Mouse (Mus musculus) Patski (cell line): ENCODE measurements around the gene Gm20517. TPM values are rescaled to one million over a fixed set of nuclear protein-coding genes. Genes with fewer than 3 reads are reported as not detected.
A peak's percentile ranks its signal among the peaks of the same experiment; 100 is the strongest.

ENCODE experiments used
- ATAC-seq: fragments of 100-300 bp; one replicate; pipeline ENCODE4 v1.8.0; 2021
- CTCF ChIA-PET: fragments of 350-600 bp; sonication (Branson Sonifier 250); formaldehyde crosslinking; loops from one replicate; lab custom pipeline; 2022; ENCODE audit warnings: inconsistent platforms; lab: Charles Lee
- POLR2A ChIA-PET: fragments of 350-600 bp; sonication (Branson Sonifier 250); formaldehyde crosslinking; loops from one replicate; lab custom pipeline; 2022; ENCODE audit warnings: antibody characterized with exemption, inconsistent platforms; lab: Charles Lee
- DNase-seq: peaks from one replicate; pipeline ENCODE4 v3.0.0-alpha.2; 2011; ENCODE audit warnings: low read depth, low spot score
- H3K27me3 ChIP-seq: fragments of 371-371 bp; one replicate; pipeline ENCODE4 v1.5.1; 2021
- CTCF ChIP-seq: fragments of 100-300 bp; IDR thresholded peaks from one replicate; pipeline ENCODE4 v1.5.1; 2021
- in situ Hi-C: fragments of 300-500 bp; cut with MboI; formaldehyde crosslinking; loops from 3 replicates; pipeline ENCODE4 v1.11.1; 2018; ENCODE audit warnings: low pct_unique_long_range_greater_than_20kb, mixed read lengths
- polyA plus RNA-seq: library from polyadenylated mRNA; unstranded; gene quantifications from one replicate; pipeline ENCODE4 v1.2.3, GENCODE M21; 2021

Gm20517 gene
- polyA plus RNA-seq, 1 experiment from 2014 or later, result 2.4 TPM

GRCm38 (mm10) chr17:47671988-47672310, 60.6 kb downstream of the Gm20517 start:
- in situ Hi-C loops, result no loop called here
- DNase-seq (no peak), ATAC-seq (no peak)
- ChIA-PET POLR2A (no interaction called here), CTCF (interaction anchor here (0.7 to 2.1 kb wide), 5 partner anchors 9 to 37 kb away, joined by 3 to 22 read pairs (median 4); no protein-coding TSS in a partner anchor)
- no peaks in the 10 kb centered on the region for H3K27me3 ChIP-seq
- no peak for TF ChIP-seq CTCF

DNA sequence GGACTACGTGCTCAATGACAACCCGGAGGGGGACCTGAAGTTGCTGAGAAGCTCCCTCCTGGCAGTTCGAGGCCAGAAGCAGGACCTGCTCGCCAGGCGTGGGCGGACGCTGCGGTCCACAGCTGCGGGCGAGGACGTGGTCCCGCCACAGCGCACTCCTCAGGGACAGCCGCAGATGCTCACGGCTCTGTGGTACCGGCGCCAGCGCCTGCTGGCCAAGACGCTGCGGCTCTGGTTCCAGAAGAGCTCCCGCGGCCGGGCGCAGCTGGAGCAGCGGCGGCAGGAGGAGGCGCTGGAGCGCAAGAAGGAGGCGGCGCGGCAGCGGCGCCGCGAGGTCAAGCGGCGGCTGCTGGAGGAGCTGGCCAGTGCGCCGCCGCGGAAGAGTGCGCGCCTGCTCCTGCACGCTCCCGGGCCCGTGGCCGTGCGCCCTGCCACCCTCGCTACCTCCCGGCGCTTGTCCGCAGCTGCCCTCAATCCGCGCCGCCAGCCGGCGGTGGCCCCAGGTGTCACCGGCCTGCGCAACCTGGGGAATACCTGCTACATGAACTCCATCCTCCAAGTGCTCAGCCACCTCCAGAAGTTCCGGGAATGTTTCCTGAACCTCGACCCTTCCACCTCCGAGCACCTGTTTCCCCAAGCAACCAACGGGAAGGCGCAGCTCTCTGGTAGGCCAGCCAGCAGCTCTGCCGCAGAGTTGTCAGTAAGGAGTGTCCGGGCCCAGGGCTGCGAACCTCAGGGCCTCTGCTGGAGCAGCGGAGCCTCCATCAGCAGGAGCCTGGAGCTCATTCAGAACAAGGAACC, 61.1 kb downstream of the Gm20517 start:
- no peaks in the 10 kb centered on the region for H3K27me3 ChIP-seq
- POLR2A ChIA-PET, result interaction anchor here (1.0 to 1.4 kb wide), 2 partner anchors 26 to 29 kb away, joined by 3 read pairs; no protein-coding TSS in a partner anchor
- DNase-seq (no peak), ATAC-seq (peak; percentile 87)
- peak; percentile 85 for TF ChIP-seq CTCF
- in situ Hi-C loops, result no loop called here
- CTCF ChIA-PET, result interaction anchor here (0.7 to 2.1 kb wide), 5 partner anchors 10 to 38 kb away, joined by 3 to 22 read pairs (median 4); no protein-coding TSS in a partner anchor

DNA sequence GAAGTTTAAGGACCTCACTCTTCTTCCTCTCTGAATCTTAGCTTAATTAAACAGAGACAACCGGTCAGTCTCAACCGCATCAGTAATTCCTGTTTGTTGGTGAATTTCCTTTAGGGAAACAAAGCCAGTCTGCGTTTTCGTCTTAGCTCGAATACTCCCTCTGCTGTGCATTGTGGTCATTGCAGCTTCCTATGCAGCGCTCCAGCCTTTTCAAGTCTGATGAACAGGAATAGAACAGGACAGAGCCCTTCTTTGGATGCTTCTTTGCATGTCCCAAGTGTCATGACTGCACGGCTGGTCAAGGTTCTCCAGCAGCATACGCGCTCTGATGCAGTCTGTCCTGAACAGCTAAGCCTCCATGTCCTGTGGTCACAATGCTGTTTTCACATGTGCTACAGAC, 65.2 kb downstream of the Gm20517 start:
- H3K27me3 ChIP-seq, result no peaks in the 10 kb centered on the region
- ChIA-PET CTCF (interaction anchor here (0.7 to 3.9 kb wide), 14 partner anchors 9 to 165 kb away, joined by 3 to 55 read pairs (median 8); partner anchors contain the start of gene Prickle4), POLR2A (interaction anchor here (0.7 to 1.0 kb wide), 2 partner anchors 9 to 29 kb away, joined by 3 to 4 read pairs; no protein-coding TSS in a partner anchor)
- DNase-seq, result no peak
- ATAC-seq, result no peak
- in situ Hi-C loops, result no loop called here
- TF ChIP-seq CTCF, result peak; percentile 95

- in situ Hi-C loops, result no loop called here
- no peak for DNase-seq
- ChIA-PET CTCF (interaction anchor here (1.6 to 3.9 kb wide), 4 partner anchors 31 to 39 kb away, joined by 3 to 55 read pairs (median 14); no protein-coding TSS in a partner anchor), POLR2A (no interaction called here)
- H3K27me3 ChIP-seq, result no peaks in the 10 kb centered on the region
- ATAC-seq, result no peak
- no peak for TF ChIP-seq CTCF
Observed at GRCm38 (mm10) chr17:47678238-47678637, 66.8 kb downstream of the Gm20517 start.

GRCm38 (mm10) chr17:47678702-47679101, 67.3 kb downstream of the Gm20517 start:
- no peaks in the 10 kb centered on the region for H3K27me3 ChIP-seq
- DNase-seq (no peak), ATAC-seq (no peak)
- no peak for TF ChIP-seq CTCF
- ChIA-PET CTCF (interaction anchor here (1.2 to 3.9 kb wide), 5 partner anchors 31 to 54 kb away, joined by 3 to 55 read pairs (median 3); no protein-coding TSS in a partner anchor), POLR2A (no interaction called here)
- in situ Hi-C loops, result no loop called here

DNA sequence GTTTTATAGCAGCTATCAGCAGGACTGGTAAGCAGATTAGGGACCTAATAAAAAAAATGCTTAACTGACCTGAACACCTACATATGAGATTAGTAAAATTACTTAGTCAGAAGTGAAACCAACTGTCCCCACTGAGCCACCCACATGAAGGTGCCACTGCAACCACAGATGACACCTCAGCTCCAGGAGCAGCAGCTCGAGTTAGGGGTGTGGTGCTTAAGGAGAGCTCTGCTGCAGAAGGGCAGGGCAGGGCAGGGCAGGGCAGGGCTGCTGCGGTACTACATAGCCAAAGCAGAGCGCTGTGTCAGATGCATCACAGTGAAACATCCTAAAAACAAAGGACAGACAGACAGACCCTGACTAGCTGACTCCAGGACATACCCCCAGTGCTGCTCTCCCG, 71.4 kb downstream of the Gm20517 start:
- POLR2A ChIA-PET, result interaction anchor here (1.0 kb wide), 1 partner anchor 35 kb away, joined by 3 read pairs; no protein-coding TSS in a partner anchor
- in situ Hi-C loops, result no loop called here

DNA sequence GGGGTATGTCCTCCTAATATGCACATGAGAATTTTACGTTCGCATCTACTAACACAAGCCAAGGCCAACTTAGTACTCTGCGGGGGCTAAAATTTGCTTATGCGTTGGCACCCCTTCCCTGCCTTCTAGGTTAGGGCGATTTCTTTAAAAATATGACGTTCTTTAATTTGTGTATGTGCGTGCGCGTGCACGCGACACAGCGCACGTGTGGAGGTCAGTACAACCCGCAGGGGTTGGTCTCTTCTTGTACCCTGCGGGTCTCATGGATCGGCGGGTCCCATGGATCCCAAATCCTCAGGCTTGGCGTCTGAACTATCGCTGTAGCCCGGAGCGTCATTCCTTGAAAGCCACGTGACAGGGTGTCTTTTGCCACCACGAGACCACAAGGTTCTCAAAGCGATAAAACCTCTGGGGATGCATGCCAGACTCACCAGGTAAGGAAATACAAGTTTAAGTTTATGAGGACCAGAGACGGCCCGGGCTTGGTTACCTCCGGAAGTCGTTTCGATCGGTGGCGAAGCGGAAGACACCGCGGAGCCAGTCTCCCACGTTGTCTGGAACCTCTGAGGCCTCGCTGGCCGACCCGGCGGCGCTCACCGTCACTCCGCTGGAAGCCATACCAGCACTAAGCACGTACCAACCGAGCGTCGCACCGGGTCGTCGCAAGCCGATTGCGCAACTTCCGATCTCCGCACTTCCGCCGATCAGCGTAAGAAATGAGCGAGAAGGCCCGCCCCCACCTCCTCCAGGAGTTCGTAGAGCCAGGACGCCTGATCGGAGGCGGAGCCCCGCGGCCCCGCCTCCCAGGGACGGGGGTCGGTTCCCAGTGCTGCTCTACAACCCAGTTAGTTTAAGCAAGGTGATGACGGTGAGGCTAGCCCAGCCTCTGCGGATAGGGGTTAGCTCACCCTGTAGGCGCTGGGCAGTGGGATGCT, 76.3 kb downstream of the Gm20517 start:
- DNase-seq (peak; percentile 64), ATAC-seq (peak; percentile 77)
- POLR2A ChIA-PET, result interaction anchor here (0.7 to 1.3 kb wide), 2 partner anchors 18 to 192 kb away, joined by 3 to 4 read pairs; no protein-coding TSS in a partner anchor
- TF ChIP-seq CTCF, result no peak
- no peaks in the 10 kb centered on the region for H3K27me3 ChIP-seq
- CTCF ChIA-PET, result no interaction called here
- in situ Hi-C loops, result loop anchor here (5.0 kb wide), 2 partner anchors 40 to 175 kb away; no protein-coding TSS in a partner anchor

More for the DNA sequence above, 71.4 kb downstream of the Gm20517 start:
- CTCF ChIA-PET, result interaction anchor here (0.9 to 2.1 kb wide), 3 partner anchors 20 to 69 kb away, joined by 3 to 5 read pairs (median 4); no protein-coding TSS in a partner anchor
- H3K27me3 ChIP-seq, result no peaks in the 10 kb centered on the region
- ATAC-seq (no peak), DNase-seq (no peak)
- no peak for TF ChIP-seq CTCF

GRCm38 (mm10) chr17:47688344-47688607, 76.9 kb downstream of the Gm20517 start, which contains the start of gene Tomm6:
Gene Tomm6 (minus strand): TSS chr17:47688386.
- ChIA-PET POLR2A (interaction anchor here (0.7 to 1.3 kb wide), 2 partner anchors 17 to 192 kb away, joined by 3 to 4 read pairs; no protein-coding TSS in a partner anchor), CTCF (no interaction called here)
- TF ChIP-seq CTCF, result no peak
- no peaks in the 10 kb centered on the region for H3K27me3 ChIP-seq
- no peak for DNase-seq
- in situ Hi-C loops, result loop anchor here (5.0 kb wide), 2 partner anchors 41 to 176 kb away; no protein-coding TSS in a partner anchor
- no peak for ATAC-seq

- POLR2A ChIA-PET, result interaction anchor here (0.7 to 1.3 kb wide), 2 partner anchors 17 to 193 kb away, joined by 3 to 4 read pairs; no protein-coding TSS in a partner anchor
- DNase-seq, result no peak
- CTCF ChIA-PET, result interaction anchor here (1.0 to 2.5 kb wide), 2 partner anchors 12 to 45 kb away, joined by 3 to 8 read pairs; no protein-coding TSS in a partner anchor
- H3K27me3 ChIP-seq, result no peaks in the 10 kb centered on the region
- TF ChIP-seq CTCF, result no peak
- in situ Hi-C loops, result loop anchor here (5.0 kb wide), 2 partner anchors 42 to 177 kb away; no protein-coding TSS in a partner anchor
- ATAC-seq, result peak; percentile 28
Observed at GRCm38 (mm10) chr17:47688608-47689575, 77.5 kb downstream of the Gm20517 start, which contains the start of gene Frs3. Gene Frs3 (plus strand): TSS chr17:47689030.
